Mouse (Mus musculus): ENCODE results near the gene Arfrp1. TPM values are rescaled to one million over a fixed set of nuclear protein-coding genes. Genes with fewer than 3 reads are reported as not detected.

Gene Arfrp1
- polyA plus RNA-seq, 2 experiments: 14.8 to 21.1 TPM

DNA sequence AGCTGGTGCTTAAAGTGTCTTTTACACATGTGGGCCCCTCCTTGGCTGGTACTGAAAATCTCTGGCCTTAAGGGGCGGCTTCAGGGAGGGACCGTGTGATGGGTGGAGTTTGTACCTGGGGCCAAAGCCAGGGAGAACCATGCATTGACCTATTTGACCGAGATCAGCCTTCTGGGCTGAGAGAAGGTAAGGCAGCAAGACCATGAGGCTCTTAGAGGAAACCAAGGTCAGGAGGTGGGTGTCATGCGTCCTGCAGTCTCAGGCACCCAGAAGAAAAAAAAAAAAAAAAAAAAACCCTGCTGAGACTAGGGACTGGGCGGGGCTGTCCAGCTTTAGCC is 52.2 kb downstream of the Arfrp1 start:
- Histone ChIP-seq H3K4me3 (ENCODE audit: insufficient read depth in 1 of 2, low read depth in 2 of 2, low read length in 2 of 2) (no peak overlapping the region), H3K27ac (no peak overlapping the region), H3K9ac (replicated peaks) (no peak overlapping the region), H3K9me3 (ENCODE audit: control insufficient read depth, low read length) (no peaks in the 10 kb centered on the region), H3K4me1 (replicated peaks; ENCODE audit: control insufficient read depth in 2 of 2, insufficient read depth in 2 of 2, low read length in 1 of 2) (no peaks in the 10 kb centered on the region), H3K4me2 (ENCODE audit: low read depth) (no peak overlapping the region), H3K36me3 (replicated peaks; ENCODE audit: control insufficient read depth, insufficient read depth, low read depth) (no peaks in the 10 kb centered on the region), H3K27me3 (ENCODE audit: control insufficient read depth, insufficient read depth, low read length) (peaks cover 55% of the 10 kb centered on the region)
- 9% methylated on average over 5 of the region's 5 CpGs for WGBS (ENCODE audit: insufficient replicate concordance)
- no peak for DNase-seq (ENCODE audit: low read depth in 3 of 3, low spot score in 3 of 3)
- ATAC-seq (ENCODE audit: insufficient read depth): no peak
- TF ChIP-seq EP300 (IDR thresholded peaks at IDR 0.05; ENCODE audit: low read depth) (no peak), CTCF (IDR thresholded peaks at IDR 0.05; ENCODE audit: low read depth) (no peak)

DNA sequence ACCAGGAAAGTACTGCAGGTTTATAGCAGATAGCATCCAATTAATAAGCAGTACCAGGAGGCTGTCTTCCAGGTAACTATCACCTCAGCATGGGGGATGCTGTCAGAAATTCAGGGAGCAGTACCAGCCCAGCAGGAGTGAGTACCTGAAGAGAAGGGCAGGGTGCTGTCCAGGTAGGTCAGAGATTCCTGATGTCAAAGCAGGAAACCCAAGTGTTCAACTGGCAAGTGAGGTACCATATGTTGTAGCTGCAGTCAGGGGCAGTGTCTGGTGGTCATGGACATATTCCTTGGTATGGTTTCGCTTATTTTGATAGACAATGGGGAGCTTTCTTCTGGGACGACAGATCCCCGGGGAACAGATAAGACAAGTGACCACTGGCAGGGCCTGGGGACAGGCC is 52.8 kb downstream of the Arfrp1 start:
- Histone ChIP-seq H3K27ac (no peak overlapping the region), H3K36me3 (replicated peaks; ENCODE audit: control insufficient read depth, insufficient read depth, low read depth) (no peaks in the 10 kb centered on the region), H3K4me3 (ENCODE audit: insufficient read depth in 1 of 2, low read depth in 2 of 2, low read length in 2 of 2) (no peak overlapping the region), H3K9me3 (ENCODE audit: control insufficient read depth, low read length) (no peaks in the 10 kb centered on the region), H3K4me1 (replicated peaks; ENCODE audit: control insufficient read depth in 2 of 2, insufficient read depth in 2 of 2, low read length in 1 of 2) (no peaks in the 10 kb centered on the region), H3K9ac (replicated peaks) (no peak overlapping the region), H3K27me3 (ENCODE audit: control insufficient read depth, insufficient read depth, low read length) (peaks cover 58% of the 10 kb centered on the region), H3K4me2 (ENCODE audit: low read depth) (no peak overlapping the region)
- ATAC-seq (ENCODE audit: insufficient read depth) (no peak), DNase-seq (ENCODE audit: low read depth in 3 of 3, low spot score in 3 of 3) (no peak)
- WGBS (ENCODE audit: insufficient replicate concordance): 64% methylated on average over 3 of the region's 3 CpGs
- no peak for TF ChIP-seq CTCF (IDR thresholded peaks at IDR 0.05; ENCODE audit: low read depth)
- TF ChIP-seq EP300 (IDR thresholded peaks at IDR 0.05; ENCODE audit: low read depth): no peak

Other genes starting within 250 kb of the Arfrp1 start
- gene Kcnq2, start 230.1 kb downstream of the Arfrp1 start, polyA plus RNA-seq (2012; rRNA removed): 0.06 and 0.16 TPM in 2 replicates
- gene Kcnq2, start 230.1 kb downstream of the Arfrp1 start, polyA plus RNA-seq (2014; fragmentation: Nextera tagmentation; extraction: Ambion mirVana): 0.06 and 0.08 TPM in 2 replicates
- gene Eef1a2, start 208.4 kb downstream of the Arfrp1 start, polyA plus RNA-seq (2012; rRNA removed): 0.06 TPM in 1 of 2 replicates, not detected in the other
- not detected in 2 replicates for gene Eef1a2, start 208.4 kb downstream of the Arfrp1 start, polyA plus RNA-seq (2014; fragmentation: Nextera tagmentation; extraction: Ambion mirVana)
- gene Ppdpf, start 178.2 kb downstream of the Arfrp1 start, polyA plus RNA-seq (2012; rRNA removed): 44.6 and 63.1 TPM in 2 replicates
- gene Ppdpf, start 178.2 kb downstream of the Arfrp1 start, polyA plus RNA-seq (2014; fragmentation: Nextera tagmentation; extraction: Ambion mirVana): 115 TPM in 2 replicates
- 0.05 and 0.06 TPM in 2 replicates for gene Ptk6, start 162.6 kb downstream of the Arfrp1 start, polyA plus RNA-seq (2012; rRNA removed)
- gene Ptk6, start 162.6 kb downstream of the Arfrp1 start, polyA plus RNA-seq (2014; fragmentation: Nextera tagmentation; extraction: Ambion mirVana): 0.05 TPM in 1 of 2 replicates, not detected in the other
- gene Srms, start 152.2 kb downstream of the Arfrp1 start, polyA plus RNA-seq (2012; rRNA removed): 0.15 and 0.19 TPM in 2 replicates
- gene Srms, start 152.2 kb downstream of the Arfrp1 start, polyA plus RNA-seq (2014; fragmentation: Nextera tagmentation; extraction: Ambion mirVana): 0.22 and 0.39 TPM in 2 replicates
- gene Fndc11, start 145.4 kb downstream of the Arfrp1 start, polyA plus RNA-seq (2012; rRNA removed): 0.22 and 0.25 TPM in 2 replicates
- 0.14 and 0.24 TPM in 2 replicates for gene Fndc11, start 145.4 kb downstream of the Arfrp1 start, polyA plus RNA-seq (2014; fragmentation: Nextera tagmentation; extraction: Ambion mirVana)
- 4.2 and 4.6 TPM in 2 replicates for gene Helz2, start 123.4 kb downstream of the Arfrp1 start, polyA plus RNA-seq (2012; rRNA removed)
- 1.6 and 2.0 TPM in 2 replicates for gene Helz2, start 123.4 kb downstream of the Arfrp1 start, polyA plus RNA-seq (2014; fragmentation: Nextera tagmentation; extraction: Ambion mirVana)
- 11.0 and 12.2 TPM in 2 replicates for gene Gmeb2, start 77.4 kb downstream of the Arfrp1 start, polyA plus RNA-seq (2012; rRNA removed)
- 7.6 and 10.3 TPM in 2 replicates for gene Gmeb2, start 77.4 kb downstream of the Arfrp1 start, polyA plus RNA-seq (2014; fragmentation: Nextera tagmentation; extraction: Ambion mirVana)
- 0.06 and 1.0 TPM in 2 replicates for gene Stmn3, start 50.9 kb downstream of the Arfrp1 start, polyA plus RNA-seq (2012; rRNA removed)
- gene Stmn3, start 50.9 kb downstream of the Arfrp1 start, polyA plus RNA-seq (2014; fragmentation: Nextera tagmentation; extraction: Ambion mirVana): 0.09 TPM in 1 of 2 replicates, not detected in the other
- gene Rtel1, start 45.7 kb downstream of the Arfrp1 start, polyA plus RNA-seq (2012; rRNA removed): 39.1 and 40.3 TPM in 2 replicates
- gene Rtel1, start 45.7 kb downstream of the Arfrp1 start, polyA plus RNA-seq (2014; fragmentation: Nextera tagmentation; extraction: Ambion mirVana): 26.2 and 29.3 TPM in 2 replicates
- 7.7 and 8.8 TPM in 2 replicates for gene Zgpat, start 476 bp downstream of the Arfrp1 start, polyA plus RNA-seq (2012; rRNA removed)
- 8.4 and 10.5 TPM in 2 replicates for gene Zgpat, start 476 bp downstream of the Arfrp1 start, polyA plus RNA-seq (2014; fragmentation: Nextera tagmentation; extraction: Ambion mirVana)
- 10.9 and 12.3 TPM in 2 replicates for gene Lime1, start 14.7 kb upstream of the Arfrp1 start, polyA plus RNA-seq (2012; rRNA removed)
- gene Lime1, start 14.7 kb upstream of the Arfrp1 start, polyA plus RNA-seq (2014; fragmentation: Nextera tagmentation; extraction: Ambion mirVana): 4.0 and 4.7 TPM in 2 replicates
- gene Zbtb46, start 94.0 kb upstream of the Arfrp1 start, polyA plus RNA-seq (2012; rRNA removed): 4.4 and 5.3 TPM in 2 replicates
- gene Zbtb46, start 94.0 kb upstream of the Arfrp1 start, polyA plus RNA-seq (2014; fragmentation: Nextera tagmentation; extraction: Ambion mirVana): 6.5 and 6.8 TPM in 2 replicates
- gene Abhd16b, start 127.8 kb upstream of the Arfrp1 start, polyA plus RNA-seq (2012; rRNA removed): 0.01 TPM in 1 of 2 replicates, not detected in the other
- not detected in 2 replicates for gene Abhd16b, start 127.8 kb upstream of the Arfrp1 start, polyA plus RNA-seq (2014; fragmentation: Nextera tagmentation; extraction: Ambion mirVana)
- gene Tpd52l2, start 131.7 kb upstream of the Arfrp1 start, polyA plus RNA-seq (2012; rRNA removed): 19.6 and 36.1 TPM in 2 replicates
- 78.3 and 80.5 TPM in 2 replicates for gene Tpd52l2, start 131.7 kb upstream of the Arfrp1 start, polyA plus RNA-seq (2014; fragmentation: Nextera tagmentation; extraction: Ambion mirVana)
- 12.5 and 13.9 TPM in 2 replicates for gene Dnajc5, start 155.1 kb upstream of the Arfrp1 start, polyA plus RNA-seq (2012; rRNA removed)
- 20.0 and 23.7 TPM in 2 replicates for gene Dnajc5, start 155.1 kb upstream of the Arfrp1 start, polyA plus RNA-seq (2014; fragmentation: Nextera tagmentation; extraction: Ambion mirVana)
- 30.8 and 33.3 TPM in 2 replicates for gene Uckl1, start 219.5 kb upstream of the Arfrp1 start, polyA plus RNA-seq (2012; rRNA removed)
- gene Uckl1, start 219.5 kb upstream of the Arfrp1 start, polyA plus RNA-seq (2014; fragmentation: Nextera tagmentation; extraction: Ambion mirVana): 18.7 and 21.6 TPM in 2 replicates
- 9.5 and 15.7 TPM in 2 replicates for gene Prpf6, start 226.5 kb upstream of the Arfrp1 start, polyA plus RNA-seq (2012; rRNA removed)
- gene Prpf6, start 226.5 kb upstream of the Arfrp1 start, polyA plus RNA-seq (2014; fragmentation: Nextera tagmentation; extraction: Ambion mirVana): 22.3 and 25.9 TPM in 2 replicates
- 8.8 and 9.5 TPM in 2 replicates for gene Zfp512b, start 227.4 kb upstream of the Arfrp1 start, polyA plus RNA-seq (2012; rRNA removed)
- 4.4 and 6.5 TPM in 2 replicates for gene Zfp512b, start 227.4 kb upstream of the Arfrp1 start, polyA plus RNA-seq (2014; fragmentation: Nextera tagmentation; extraction: Ambion mirVana)
- gene Samd10, start 233.8 kb upstream of the Arfrp1 start, polyA plus RNA-seq (2012; rRNA removed): 1.6 TPM in 2 replicates
- gene Samd10, start 233.8 kb upstream of the Arfrp1 start, polyA plus RNA-seq (2014; fragmentation: Nextera tagmentation; extraction: Ambion mirVana): 1.5 TPM in 2 replicates